Mouse (Mus musculus) embryo, embryonic 10 days (tissue): ENCODE results near the gene Lyar.

Experiments used
- DNase-seq: peaks from one replicate; pipeline ENCODE4 v3.0.0-alpha.2; 2015; ENCODE audit warnings: low spot score

Lyar gene

GRCm38 (mm10) chr5:38255644-38256043, 35.4 kb downstream of the Lyar start:
- DNase-seq = no peak

GRCm38 (mm10) chr5:38256551-38256950, 36.3 kb downstream of the Lyar start:
- no peak for DNase-seq

- DNase-seq = no peak
Measured at GRCm38 (mm10) chr5:38258034-38258772, 37.9 kb downstream of the Lyar start.

- DNase-seq = no peak
Measured at GRCm38 (mm10) chr5:38258773-38259146, 38.5 kb downstream of the Lyar start.

- DNase-seq = no peak
Measured at GRCm38 (mm10) chr5:38259455-38260106, 39.3 kb downstream of the Lyar start.

- DNase-seq = peak; percentile 78
Measured at GRCm38 (mm10) chr5:38260107-38260682, 39.9 kb downstream of the Lyar start, which contains the start of gene Tmem128. Tmem128 (plus strand) TSS chr5:38260185.

- no peak for DNase-seq
Measured at GRCm38 (mm10) chr5:38270942-38271341, 50.7 kb downstream of the Lyar start.

GRCm38 (mm10) chr5:38273831-38274230, 53.6 kb downstream of the Lyar start:
- no peak for DNase-seq

- no peak for DNase-seq
Measured at GRCm38 (mm10) chr5:38275771-38276170, 55.5 kb downstream of the Lyar start, which contains the start of gene Otop1. Otop1 (plus strand) TSS chr5:38275972.

GRCm38 (mm10) chr5:38276451-38276850, 56.2 kb downstream of the Lyar start:
- peak; percentile 21 for DNase-seq

- peak; percentile 27 for DNase-seq
Measured at GRCm38 (mm10) chr5:38277098-38277866, 57.0 kb downstream of the Lyar start.

GRCm38 (mm10) chr5:38277936-38278600, 57.8 kb downstream of the Lyar start:
- no peak for DNase-seq

GRCm38 (mm10) chr5:38280075-38280474, 59.8 kb downstream of the Lyar start:
- DNase-seq = no peak
